Mouse (Mus musculus): ENCODE results near the gene Kctd19. TPM values are rescaled to one million over a fixed set of nuclear protein-coding genes. Genes with fewer than 3 reads are reported as not detected.

Gene Kctd19
- polyA plus RNA-seq, 1 experiment from 2014 or later, result not detected

- ATAC-seq (replicated peaks; ENCODE audit: insufficient number of reproducible peaks, low FRiP score, low TSS enrichment, low read depth) (no peak), DNase-seq (ENCODE audit: low spot score) (no peak)
- Histone ChIP-seq H3K27ac (replicated peaks; ENCODE audit: low read depth, low read length) (no peak overlapping the region), H3K27me3 (ENCODE audit: control insufficient read depth, insufficient read depth, low read length) (no peaks in the 10 kb centered on the region), H3K9me3 (replicated peaks; ENCODE audit: control insufficient read depth, low read length) (no peaks in the 10 kb centered on the region), H3K4me3 (ENCODE audit: low read depth, low read length) (no peak overlapping the region), H3K9ac (replicated peaks; ENCODE audit: low read length) (no peak overlapping the region), H3K36me3 (replicated peaks; ENCODE audit: control insufficient read depth, insufficient read depth, low read depth, low read length) (no peaks in the 10 kb centered on the region), H3K4me1 (ENCODE audit: control insufficient read depth, insufficient read depth, low read length) (no peaks in the 10 kb centered on the region), H3K4me2 (ENCODE audit: low read depth, low read length) (no peak overlapping the region)
- 91% methylated on average over 3 of the region's 3 CpGs for whole genome bisulfite sequencing
Observed at GRCm38 (mm10) chr8:105448188-105448587, 34.9 kb upstream of the Kctd19 start.

GRCm38 (mm10) chr8:105446127-105446552 is 32.8 kb upstream of the Kctd19 start:
- Histone ChIP-seq H3K27me3 (ENCODE audit: control insufficient read depth, insufficient read depth, low read length) (no peaks in the 10 kb centered on the region), H3K27ac (replicated peaks; ENCODE audit: low read depth, low read length) (no peak overlapping the region), H3K4me3 (ENCODE audit: low read depth, low read length) (no peak overlapping the region), H3K9me3 (replicated peaks; ENCODE audit: control insufficient read depth, low read length) (no peaks in the 10 kb centered on the region), H3K4me1 (ENCODE audit: control insufficient read depth, insufficient read depth, low read length) (no peaks in the 10 kb centered on the region), H3K36me3 (replicated peaks; ENCODE audit: control insufficient read depth, insufficient read depth, low read depth, low read length) (no peaks in the 10 kb centered on the region), H3K9ac (replicated peaks; ENCODE audit: low read length) (no peak overlapping the region), H3K4me2 (ENCODE audit: low read depth, low read length) (no peak overlapping the region)
- DNase-seq (ENCODE audit: low spot score) (peak; percentile 63), ATAC-seq (replicated peaks; ENCODE audit: insufficient number of reproducible peaks, low FRiP score, low TSS enrichment, low read depth) (no peak)
- WGBS, result 19% methylated on average over 4 of the region's 4 CpGs

GRCm38 (mm10) chr8:105445296-105446126 is 32.2 kb upstream of the Kctd19 start:
- 45% methylated on average over 11 of the region's 11 CpGs for WGBS
- Histone ChIP-seq H3K27ac (replicated peaks; ENCODE audit: low read depth, low read length) (0 out of 2 replicates have a peak overlapping the region, but pooled peaks have one; percentile 35), H3K9me3 (replicated peaks; ENCODE audit: control insufficient read depth, low read length) (no peaks in the 10 kb centered on the region), H3K4me3 (ENCODE audit: low read depth, low read length) (no peak overlapping the region), H3K4me1 (ENCODE audit: control insufficient read depth, insufficient read depth, low read length) (no peaks in the 10 kb centered on the region), H3K36me3 (replicated peaks; ENCODE audit: control insufficient read depth, insufficient read depth, low read depth, low read length) (no peaks in the 10 kb centered on the region), H3K27me3 (ENCODE audit: control insufficient read depth, insufficient read depth, low read length) (no peaks in the 10 kb centered on the region), H3K4me2 (ENCODE audit: low read depth, low read length) (no peak overlapping the region), H3K9ac (replicated peaks; ENCODE audit: low read length) (no peak overlapping the region)
- ATAC-seq (replicated peaks; ENCODE audit: insufficient number of reproducible peaks, low FRiP score, low TSS enrichment, low read depth) (peak; percentile 85), DNase-seq (ENCODE audit: low spot score) (peak; percentile 60)

- DNase-seq (ENCODE audit: low spot score) (no peak), ATAC-seq (replicated peaks; ENCODE audit: insufficient number of reproducible peaks, low FRiP score, low TSS enrichment, low read depth) (no peak)
- no peak overlapping the region for H3K9ac ChIP-seq (replicated peaks; ENCODE audit: low read length)
- no peaks in the 10 kb centered on the region for H3K9me3 ChIP-seq (replicated peaks; ENCODE audit: control insufficient read depth, low read length)
- H3K4me3 ChIP-seq (ENCODE audit: low read depth, low read length), result no peak overlapping the region
- no peak overlapping the region for H3K4me2 ChIP-seq (ENCODE audit: low read depth, low read length)
- H3K4me1 ChIP-seq (ENCODE audit: control insufficient read depth, insufficient read depth, low read length), result no peaks in the 10 kb centered on the region
- no peak overlapping the region for H3K27ac ChIP-seq (replicated peaks; ENCODE audit: low read depth, low read length)
- H3K27me3 ChIP-seq (ENCODE audit: control insufficient read depth, insufficient read depth, low read length), result no peaks in the 10 kb centered on the region
- WGBS, result 85% methylated on average over 5 of the region's 5 CpGs
- no peaks in the 10 kb centered on the region for H3K36me3 ChIP-seq (replicated peaks; ENCODE audit: control insufficient read depth, insufficient read depth, low read depth, low read length)
Observed at GRCm38 (mm10) chr8:105442661-105443060, 29.4 kb upstream of the Kctd19 start.

- ATAC-seq (replicated peaks; ENCODE audit: insufficient number of reproducible peaks, low FRiP score, low TSS enrichment, low read depth) (no peak), DNase-seq (ENCODE audit: low spot score) (peak; percentile 68)
- no peaks in the 10 kb centered on the region for H3K27me3 ChIP-seq (ENCODE audit: control insufficient read depth, insufficient read depth, low read length)
- no peaks in the 10 kb centered on the region for H3K4me1 ChIP-seq (ENCODE audit: control insufficient read depth, insufficient read depth, low read length)
- WGBS, result 11% methylated on average over 6 of the region's 6 CpGs
- H3K9ac ChIP-seq (replicated peaks; ENCODE audit: low read length), result no peak overlapping the region
- no peak overlapping the region for H3K4me3 ChIP-seq (ENCODE audit: low read depth, low read length)
- H3K9me3 ChIP-seq (replicated peaks; ENCODE audit: control insufficient read depth, low read length), result no peaks in the 10 kb centered on the region
- no peak overlapping the region for H3K27ac ChIP-seq (replicated peaks; ENCODE audit: low read depth, low read length)
- no peak overlapping the region for H3K4me2 ChIP-seq (ENCODE audit: low read depth, low read length)
- no peaks in the 10 kb centered on the region for H3K36me3 ChIP-seq (replicated peaks; ENCODE audit: control insufficient read depth, insufficient read depth, low read depth, low read length)
Observed at GRCm38 (mm10) chr8:105441433-105441832, 28.1 kb upstream of the Kctd19 start.

GRCm38 (mm10) chr8:105438865-105439264 is 25.6 kb upstream of the Kctd19 start:
- H3K4me2 ChIP-seq (ENCODE audit: low read depth, low read length), result no peak overlapping the region
- WGBS, result 31% methylated on average over 5 of the region's 5 CpGs

GRCm38 (mm10) chr8:105437078-105437748 is 23.9 kb upstream of the Kctd19 start:
- Histone ChIP-seq H3K27me3 (ENCODE audit: control insufficient read depth, insufficient read depth, low read length) (no peaks in the 10 kb centered on the region), H3K4me3 (ENCODE audit: low read depth, low read length) (no peak overlapping the region), H3K9ac (replicated peaks; ENCODE audit: low read length) (no peak overlapping the region), H3K9me3 (replicated peaks; ENCODE audit: control insufficient read depth, low read length) (no peaks in the 10 kb centered on the region), H3K4me2 (ENCODE audit: low read depth, low read length) (no peak overlapping the region), H3K36me3 (replicated peaks; ENCODE audit: control insufficient read depth, insufficient read depth, low read depth, low read length) (no peaks in the 10 kb centered on the region), H3K27ac (replicated peaks; ENCODE audit: low read depth, low read length) (no peak overlapping the region), H3K4me1 (ENCODE audit: control insufficient read depth, insufficient read depth, low read length) (no peaks in the 10 kb centered on the region; the same call in 1 of the 2 replicates)
- ATAC-seq (replicated peaks; ENCODE audit: insufficient number of reproducible peaks, low FRiP score, low TSS enrichment, low read depth), result no peak
- DNase-seq (ENCODE audit: low spot score), result no peak
- 84% methylated on average over 5 of the region's 5 CpGs for WGBS

More at GRCm38 (mm10) chr8:105438865-105439264, 25.6 kb upstream of the Kctd19 start:
- H3K27me3 ChIP-seq (ENCODE audit: control insufficient read depth, insufficient read depth, low read length), result no peaks in the 10 kb centered on the region
- no peak overlapping the region for H3K9ac ChIP-seq (replicated peaks; ENCODE audit: low read length)
- no peak overlapping the region for H3K4me3 ChIP-seq (ENCODE audit: low read depth, low read length)
- no peaks in the 10 kb centered on the region for H3K4me1 ChIP-seq (ENCODE audit: control insufficient read depth, insufficient read depth, low read length)
- H3K36me3 ChIP-seq (replicated peaks; ENCODE audit: control insufficient read depth, insufficient read depth, low read depth, low read length), result no peaks in the 10 kb centered on the region
- peak; percentile 72 for DNase-seq (ENCODE audit: low spot score)
- no peak overlapping the region for H3K27ac ChIP-seq (replicated peaks; ENCODE audit: low read depth, low read length)
- ATAC-seq (replicated peaks; ENCODE audit: insufficient number of reproducible peaks, low FRiP score, low TSS enrichment, low read depth), result no peak
- H3K9me3 ChIP-seq (replicated peaks; ENCODE audit: control insufficient read depth, low read length), result no peaks in the 10 kb centered on the region

GRCm38 (mm10) chr8:105436218-105436617 is 22.9 kb upstream of the Kctd19 start:
- H3K4me2 ChIP-seq (ENCODE audit: low read depth, low read length), result no peak overlapping the region
- no peaks in the 10 kb centered on the region for H3K27me3 ChIP-seq (ENCODE audit: control insufficient read depth, insufficient read depth, low read length)
- no peak overlapping the region for H3K9ac ChIP-seq (replicated peaks; ENCODE audit: low read length)
- H3K4me1 ChIP-seq (ENCODE audit: control insufficient read depth, insufficient read depth, low read length), result no peaks in the 10 kb centered on the region; the same call in 1 of the 2 replicates
- H3K9me3 ChIP-seq (replicated peaks; ENCODE audit: control insufficient read depth, low read length), result no peaks in the 10 kb centered on the region
- H3K36me3 ChIP-seq (replicated peaks; ENCODE audit: control insufficient read depth, insufficient read depth, low read depth, low read length), result no peaks in the 10 kb centered on the region
- no peak overlapping the region for H3K27ac ChIP-seq (replicated peaks; ENCODE audit: low read depth, low read length)
- no peak overlapping the region for H3K4me3 ChIP-seq (ENCODE audit: low read depth, low read length)
- ATAC-seq (replicated peaks; ENCODE audit: insufficient number of reproducible peaks, low FRiP score, low TSS enrichment, low read depth) (no peak), DNase-seq (ENCODE audit: low spot score) (no peak)
- WGBS, result 75% methylated on average over 5 of the region's 5 CpGs
